Comparison of ENCODE assay signal across 33 mouse cellular contexts in genomic region chr5:112963495-112963894, GRCm38 (mm10). TPM values are rescaled to one million over a fixed set of nuclear protein-coding genes. Genes with fewer than 3 reads are reported as not detected.
"Had no signal": no experiment of that assay in that cellular context is flagged by ENCODE, and none has a peak within 500 bp of the region (broad histone marks: within the 10 kb centered on the region; RNA-seq: fewer than 3 reads in every experiment).

No protein-coding gene starts in this region.

- ATAC-seq: liver, embryonic 12.5 days; liver, postnatal 0 days; lung, postnatal 0 days; midbrain, embryonic 13.5 days; midbrain, embryonic 15.5 days; midbrain, embryonic 16.5 days had no signal

- H3K4me1 ChIP-seq: liver, embryonic 12.5 days; liver, embryonic 13.5 days; megakaryocyte, embryonic 14.5 days had no signal

- H3K9ac ChIP-seq: limb, embryonic 12.5 days; limb, embryonic 13.5 days; limb, embryonic 15.5 days; liver, embryonic 12.5 days; liver, embryonic 13.5 days; liver, embryonic 14.5 days; liver, embryonic 15.5 days; liver, postnatal 0 days; lung, embryonic 14.5 days; lung, embryonic 15.5 days; midbrain, embryonic 12.5 days; midbrain, embryonic 13.5 days; midbrain, embryonic 15.5 days; neural tube, embryonic 12.5 days; neural tube, embryonic 13.5 days had no signal

- H3K27me3 ChIP-seq: limb, embryonic 12.5 days; limb, embryonic 13.5 days; limb, embryonic 15.5 days; liver, embryonic 12.5 days; liver, embryonic 13.5 days; liver, embryonic 15.5 days; lung, embryonic 15.5 days; megakaryocyte, embryonic 14.5 days; midbrain, embryonic 12.5 days; midbrain, embryonic 13.5 days; midbrain, embryonic 15.5 days; neural tube, embryonic 12.5 days; neural tube, embryonic 13.5 days had no signal

- H3K9me3 ChIP-seq: limb, embryonic 10.5 days; limb, embryonic 12.5 days; limb, embryonic 13.5 days; limb, embryonic 15.5 days; liver, embryonic 12.5 days; liver, embryonic 13.5 days; liver, embryonic 15.5 days; lung, embryonic 15.5 days; megakaryocyte, embryonic 14.5 days; midbrain, embryonic 10.5 days; midbrain, embryonic 12.5 days; midbrain, embryonic 13.5 days; midbrain, embryonic 15.5 days; neural tube, embryonic 12.5 days; neural tube, embryonic 13.5 days had no signal

- DNase-seq: left cerebral cortex, postnatal 4 days; liver; liver, embryonic 13.5 days; liver, postnatal 0 days; lung, adult 18-20 months; lung, adult 2 months; lung, embryonic 14.5 days; lung, postnatal 10 days; lung, postnatal 14 days; lung, postnatal 36 days; lung, postnatal 4 days; midbrain, embryonic 14.5 days had no signal

- H3K4me3 ChIP-seq: limb, embryonic 10.5 days; limb, embryonic 12.5 days; limb, embryonic 13.5 days; limb, embryonic 15.5 days; liver, embryonic 12.5 days; liver, embryonic 13.5 days; liver, embryonic 15.5 days; lung, embryonic 15.5 days; midbrain, embryonic 10.5 days; midbrain, embryonic 12.5 days; midbrain, embryonic 13.5 days; midbrain, embryonic 15.5 days; myocyte; neural tube, embryonic 12.5 days; neural tube, embryonic 13.5 days had no signal

- H3K36me3 ChIP-seq: limb, embryonic 10.5 days; limb, embryonic 12.5 days; limb, embryonic 13.5 days; limb, embryonic 15.5 days; liver, embryonic 12.5 days; liver, embryonic 13.5 days; liver, embryonic 15.5 days; lung, embryonic 15.5 days; midbrain, embryonic 10.5 days; midbrain, embryonic 12.5 days; midbrain, embryonic 13.5 days; midbrain, embryonic 15.5 days; neural tube, embryonic 12.5 days; neural tube, embryonic 13.5 days had no signal

- H3K27ac ChIP-seq: limb, embryonic 10.5 days; limb, embryonic 12.5 days; limb, embryonic 13.5 days; limb, embryonic 15.5 days; liver, embryonic 12.5 days; liver, embryonic 13.5 days; liver, embryonic 14.5 days; liver, embryonic 15.5 days; lung, embryonic 15.5 days; macrophage; midbrain, embryonic 10.5 days; midbrain, embryonic 12.5 days; midbrain, embryonic 13.5 days; midbrain, embryonic 15.5 days; neural tube, embryonic 12.5 days; neural tube, embryonic 13.5 days had no signal

- H3K4me2 ChIP-seq: limb, embryonic 12.5 days; limb, embryonic 13.5 days; limb, embryonic 15.5 days; liver, embryonic 11.5 days; liver, embryonic 12.5 days; liver, embryonic 13.5 days; liver, embryonic 15.5 days; lung, embryonic 14.5 days; lung, embryonic 15.5 days; midbrain, embryonic 11.5 days; midbrain, embryonic 12.5 days; midbrain, embryonic 13.5 days; midbrain, embryonic 15.5 days; neural tube, embryonic 12.5 days; neural tube, embryonic 13.5 days had no signal

RNA-seq across cellular contexts. Expression of gene Grk3, which starts 52.1 kb away (rescaled TPM):
- polyA plus RNA-seq: myocyte had no signal
